Mouse (Mus musculus) ES-Bruce4 (cell line): Measurements from ENCODE around the gene Ddx28. TPM values are rescaled to one million over a fixed set of nuclear protein-coding genes. Genes with fewer than 3 reads are reported as not detected.

ENCODE experiments used
- H3K27ac ChIP-seq: 2 replicates; pipeline ENCODE4 v1.5.1; 2012; ENCODE audit warnings: low read length, inconsistent platforms; ENCODE audit not compliant: insufficient read depth
- H3K27me3 ChIP-seq: 2 replicates; pipeline ENCODE4 v1.6.1; 2012; ENCODE audit warnings: mild to moderate bottlenecking, low read length, inconsistent platforms; ENCODE audit not compliant: control insufficient read depth, poor library complexity, insufficient read depth, severe bottlenecking
- H3K36me3 ChIP-seq: 2 replicates; pipeline ENCODE4 v1.6.1; 2012; ENCODE audit warnings: inconsistent platforms, mild to moderate bottlenecking, low read length, moderate library complexity; ENCODE audit not compliant: control insufficient read depth, poor library complexity, insufficient read depth, severe bottlenecking
- H3K4me1 ChIP-seq: one replicate; pipeline ENCODE4 v1.8.1; 2011; ENCODE audit warnings: low read length; ENCODE audit not compliant: control insufficient read depth, insufficient read depth
- H3K4me3 ChIP-seq: 2 replicates; pipeline ENCODE4 v1.5.1; 2011; ENCODE audit warnings: low read depth, mild to moderate bottlenecking, low read length
- H3K9ac ChIP-seq: 2 replicates; pipeline ENCODE4 v1.6.1; 2012; ENCODE audit warnings: low read depth, mild to moderate bottlenecking, inconsistent platforms; ENCODE audit not compliant: poor library complexity, severe bottlenecking
- H3K9me3 ChIP-seq: replicated peaks from 2 replicates; pipeline ENCODE4 v1.6.1; 2012; ENCODE audit warnings: mild to moderate bottlenecking, low read length, inconsistent platforms; ENCODE audit not compliant: control insufficient read depth, poor library complexity, insufficient read depth, severe bottlenecking
- CTCF ChIP-seq: IDR thresholded peaks from one replicate; pipeline ENCODE4 v1.8.1; 2011; ENCODE audit warnings: low read depth, low read length
- EP300 ChIP-seq: IDR thresholded peaks from 2 replicates; pipeline ENCODE4 v1.6.1; 2011; ENCODE audit warnings: low read depth, low read length; ENCODE audit not compliant: insufficient read depth
- POLR2A ChIP-seq: IDR thresholded peaks from one replicate; pipeline ENCODE4 v1.8.1; 2011; ENCODE audit warnings: low read length; ENCODE audit not compliant: insufficient read depth
- polyA plus RNA-seq: library from polyadenylated mRNA; stranded (reverse); fragments of >200 nt; gene quantifications from 2 replicates; pipeline ENCODE4 v1.2.4, GENCODE M21; 2011; ENCODE audit warnings: low read depth; ENCODE audit not compliant: missing spikeins, insufficient read depth, insufficient read length

Ddx28 gene
- polyA plus RNA-seq, 1 experiment, result 8.7 TPM

GRCm38 (mm10) chr8:105981146-105981545 is 30.5 kb downstream of the Ddx28 start:
- Histone ChIP-seq H3K27ac (no peak overlapping the region), H3K9ac (no peak overlapping the region), H3K27me3 (no peaks in the 10 kb centered on the region), H3K9me3 (peaks cover 6% of the 10 kb centered on the region; the same call in 1 of the 2 replicates), H3K36me3 (no peaks in the 10 kb centered on the region), H3K4me3 (no peak overlapping the region), H3K4me1 (no peaks in the 10 kb centered on the region)
- TF ChIP-seq CTCF, result no peak
- TF ChIP-seq POLR2A, result no peak
- no peak for TF ChIP-seq EP300

GRCm38 (mm10) chr8:105979325-105979724 is 32.4 kb downstream of the Ddx28 start, which contains the start of gene Dpep3:
Gene Dpep3 (minus strand): TSS chr8:105979429.
- Histone ChIP-seq H3K4me1 (peaks cover 8% of the 10 kb centered on the region), H3K9me3 (peaks cover 6% of the 10 kb centered on the region; the same call in 1 of the 2 replicates), H3K27ac (no peak within 1 kb of the TSS), H3K9ac (no peak within 1 kb of the TSS), H3K4me3 (no peak within 1 kb of the TSS), H3K27me3 (no peaks in the 10 kb centered on the region), H3K36me3 (no peaks in the 10 kb centered on the region; the same call in 1 of the 2 replicates)
- TF ChIP-seq EP300 (0 out of 2 replicates have a peak, but pooled peaks have one; percentile 7), POLR2A (no peak), CTCF (peak; percentile 66)

GRCm38 (mm10) chr8:105975363-105975762 is 36.3 kb downstream of the Ddx28 start:
- H3K9me3 ChIP-seq, result peaks cover 6% of the 10 kb centered on the region; the same call in 1 of the 2 replicates
- peak; percentile 42 for TF ChIP-seq CTCF
- TF ChIP-seq POLR2A, result no peak
- TF ChIP-seq EP300, result no peak
- no peak overlapping the region for H3K9ac ChIP-seq
- no peak overlapping the region for H3K4me3 ChIP-seq
- H3K27me3 ChIP-seq, result no peaks in the 10 kb centered on the region
- no peak overlapping the region for H3K27ac ChIP-seq
- peaks cover 9% of the 10 kb centered on the region for H3K4me1 ChIP-seq
- no peaks in the 10 kb centered on the region; the same call in 1 of the 2 replicates for H3K36me3 ChIP-seq

- TF ChIP-seq POLR2A (no peak), EP300 (no peak), CTCF (no peak)
- H3K9ac ChIP-seq, result peak overlapping the region; percentile 30; the same call in 1 of the 2 replicates
- peaks cover 9% of the 10 kb centered on the region for H3K4me1 ChIP-seq
- H3K27me3 ChIP-seq, result no peaks in the 10 kb centered on the region
- peak overlapping the region; percentile 85 for H3K27ac ChIP-seq
- H3K36me3 ChIP-seq, result no peaks in the 10 kb centered on the region; the same call in 1 of the 2 replicates
- no peaks in the 10 kb centered on the region for H3K9me3 ChIP-seq
- H3K4me3 ChIP-seq, result peak overlapping the region; percentile 2; the same call in 1 of the 2 replicates
Measured at GRCm38 (mm10) chr8:105971019-105971720, 40.5 kb downstream of the Ddx28 start.

GRCm38 (mm10) chr8:105969367-105969766 is 42.3 kb downstream of the Ddx28 start:
- H3K36me3 ChIP-seq, result no peaks in the 10 kb centered on the region
- TF ChIP-seq POLR2A (no peak), CTCF (no peak), EP300 (no peak)
- H3K9ac ChIP-seq, result no peak overlapping the region
- no peaks in the 10 kb centered on the region for H3K9me3 ChIP-seq
- H3K27ac ChIP-seq, result no peak overlapping the region
- H3K4me3 ChIP-seq, result no peak overlapping the region
- H3K4me1 ChIP-seq, result peaks cover 4% of the 10 kb centered on the region
- no peaks in the 10 kb centered on the region for H3K27me3 ChIP-seq

- peak overlapping the region; percentile 92 for H3K27ac ChIP-seq
- H3K9ac ChIP-seq, result peak overlapping the region; percentile 89
- TF ChIP-seq EP300, result peak; percentile 91
- no peak for TF ChIP-seq CTCF
- no peaks in the 10 kb centered on the region for H3K27me3 ChIP-seq
- H3K4me1 ChIP-seq, result peaks cover 7% of the 10 kb centered on the region
- H3K4me3 ChIP-seq, result peak overlapping the region; percentile 69
- H3K9me3 ChIP-seq, result no peaks in the 10 kb centered on the region
- no peaks in the 10 kb centered on the region for H3K36me3 ChIP-seq
Measured at GRCm38 (mm10) chr8:105966692-105967311, 44.9 kb downstream of the Ddx28 start.
